Mouse (Mus musculus) small intestine, adult 2 months (tissue): ENCODE measurements around the gene Crat. TPM values are rescaled to one million over a fixed set of nuclear protein-coding genes. Genes with fewer than 3 reads are reported as not detected.

Experiments used
- H3K27ac ChIP-seq: fragments of 200-500 bp; 2 replicates; pipeline ENCODE4 v1.5.1; 2012; ENCODE audit warnings: low read depth, low read length, control low read depth, inconsistent platforms; ENCODE audit not compliant: insufficient read depth
- H3K27me3 ChIP-seq: fragments of 200-500 bp; 2 replicates; pipeline ENCODE4 v1.6.1; 2012; ENCODE audit warnings: mild to moderate bottlenecking, moderate library complexity, low read length, inconsistent platforms; ENCODE audit not compliant: control insufficient read depth, insufficient read depth
- H3K36me3 ChIP-seq: fragments of 200-500 bp; 2 replicates; pipeline ENCODE4 v1.6.1; 2012; ENCODE audit warnings: mild to moderate bottlenecking, low read length, control low read depth, inconsistent platforms; ENCODE audit not compliant: control insufficient read depth, insufficient read depth
- H3K4me1 ChIP-seq: fragments of 200-500 bp; 2 replicates; pipeline ENCODE4 v1.6.1; 2012; ENCODE audit warnings: low read length, inconsistent platforms, mixed read lengths; ENCODE audit not compliant: control insufficient read depth, insufficient read depth, insufficient read length
- H3K4me3 ChIP-seq: fragments of 200-500 bp; 2 replicates; pipeline ENCODE4 v1.5.1; 2012; ENCODE audit warnings: low read depth, mild to moderate bottlenecking, control low read depth, inconsistent platforms, low read length, moderate library complexity
- CTCF ChIP-seq: fragments of 200-500 bp; IDR thresholded peaks from 2 replicates; pipeline ENCODE4 v1.5.1; 2012; ENCODE audit warnings: low read depth, mild to moderate bottlenecking, control low read depth, inconsistent platforms, low read length, moderate library complexity, mixed read lengths; ENCODE audit not compliant: insufficient replicate concordance, insufficient read length; ENCODE audit errors: extremely low read depth
- POLR2A ChIP-seq: fragments of 200-500 bp; IDR thresholded peaks from 2 replicates; pipeline ENCODE4 v1.6.1; 2012; ENCODE audit warnings: low read depth, mild to moderate bottlenecking, control low read depth, inconsistent platforms, low read length, moderate library complexity
- WGBS: fragments of 180-500 bp; shearing (Covaris S2); methylation state at CpG from one replicate; pipeline ENCODE4 v1.1.7; 2018; 5-methylcytosine and 5-hydroxymethylcytosine counted together
- polyA plus RNA-seq: library from polyadenylated mRNA; depleted of rRNA; stranded (reverse); fragments of >200 nt; gene quantifications from 2 replicates; pipeline ENCODE4 v1.2.3, GENCODE M21; 2012

The Crat gene
- polyA plus RNA-seq, 1 experiment, result 176 TPM

DNA sequence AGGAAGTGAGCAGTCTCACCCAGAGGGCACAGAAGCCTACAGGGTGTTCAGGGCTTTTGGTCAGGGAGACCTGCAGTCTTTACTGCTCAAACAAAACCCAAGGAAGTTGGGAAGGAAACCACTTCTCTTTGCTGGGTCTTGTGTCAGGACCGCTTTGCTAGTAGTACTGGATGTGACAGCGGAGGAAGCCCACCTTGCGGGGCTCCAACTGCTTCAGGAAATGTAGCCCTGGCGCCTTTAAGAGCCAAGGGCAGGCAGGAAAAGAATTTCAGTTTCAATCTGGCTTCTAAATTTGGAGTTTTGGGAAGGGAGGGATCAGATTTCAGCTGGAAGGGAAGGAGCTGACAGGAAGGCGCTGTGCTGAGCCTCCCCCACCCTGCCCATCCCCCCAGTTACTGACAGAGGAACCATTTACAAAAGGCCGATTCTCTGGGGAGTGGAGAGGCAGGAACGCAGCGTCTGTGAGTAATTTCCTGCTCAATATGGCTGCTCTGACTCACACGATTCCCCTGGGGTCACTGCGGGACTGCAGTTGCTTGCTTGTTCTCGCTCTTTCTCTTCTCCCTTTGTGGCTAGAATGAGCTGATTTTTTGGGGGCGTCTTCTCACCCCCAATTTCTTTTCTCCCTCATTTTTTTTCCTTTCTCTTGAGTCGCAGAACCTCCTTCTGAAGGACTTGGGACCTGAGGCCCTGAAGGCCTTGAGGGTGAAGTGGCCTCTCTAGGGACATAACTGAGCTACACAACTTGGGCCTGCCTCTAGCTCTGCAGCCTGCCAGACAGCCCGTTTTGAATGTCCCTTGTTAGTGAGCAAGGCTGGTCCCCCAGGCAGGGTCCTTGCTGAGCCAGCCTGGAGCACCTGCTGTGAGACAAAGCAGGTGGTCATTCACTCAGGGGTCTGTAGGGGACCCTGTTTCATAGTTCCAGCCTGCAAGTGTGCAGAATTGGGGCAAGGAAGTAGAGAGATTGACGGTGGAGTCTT, 26.2 kb upstream of the Crat start:
- Histone ChIP-seq H3K36me3 (peaks cover 50% of the 10 kb centered on the region), H3K4me1 (peaks cover 18% of the 10 kb centered on the region)
- TF ChIP-seq CTCF (no peak), POLR2A (no peak)

DNA sequence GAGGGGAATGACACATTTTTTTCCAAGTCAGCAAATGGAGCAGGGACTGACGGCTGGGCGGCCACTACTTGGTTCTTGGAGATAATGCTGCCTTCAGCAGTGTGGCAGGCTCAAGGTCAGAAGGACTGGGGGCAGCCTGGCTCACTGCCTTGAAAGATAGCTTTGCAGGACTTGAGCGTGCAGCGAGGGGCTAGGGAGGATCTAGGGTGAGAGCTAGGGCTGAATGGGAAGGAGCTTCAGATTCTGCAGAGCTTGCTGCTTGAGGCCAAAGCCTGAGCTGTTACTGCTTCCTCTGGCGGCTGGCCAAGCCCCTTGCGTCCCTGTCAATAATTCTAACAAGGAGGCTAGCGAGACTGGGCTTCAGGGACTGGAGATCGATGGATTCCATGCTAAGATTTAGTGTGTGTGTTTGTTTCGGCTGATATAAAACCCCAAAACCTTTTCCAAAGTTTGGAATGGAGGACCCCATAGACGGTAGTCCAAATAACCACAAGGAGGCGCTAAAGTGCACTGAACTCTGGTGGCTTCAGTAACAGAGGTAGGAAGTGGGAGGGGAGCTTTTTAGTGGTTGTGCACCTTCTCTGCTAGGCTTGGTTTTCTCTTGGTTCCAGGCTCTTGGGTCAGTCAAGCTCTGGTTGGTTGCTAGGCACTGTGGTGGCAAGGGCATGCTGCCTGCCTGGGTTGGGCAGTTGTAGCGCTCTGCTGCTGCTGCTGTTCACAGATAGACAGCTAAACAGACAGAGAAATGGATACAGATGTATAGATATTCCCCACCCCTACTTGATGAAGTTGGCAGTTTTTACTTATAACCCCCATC, 25.3 kb upstream of the Crat start:
- TF ChIP-seq CTCF (peak; percentile 43; the same call in 1 of the 2 replicates), POLR2A (no peak)
- Histone ChIP-seq H3K27me3 (no peaks in the 10 kb centered on the region), H3K4me1 (peaks cover 21% of the 10 kb centered on the region), H3K36me3 (peaks cover 45% of the 10 kb centered on the region), H3K27ac (peak overlapping the region; percentile 95), H3K4me3 (no peak overlapping the region)
- WGBS, result 33% methylated on average over 12 of the region's 12 CpGs

More for the DNA sequence above, 26.2 kb upstream of the Crat start:
- WGBS, result 46% methylated on average over 15 of the region's 15 CpGs
- Histone ChIP-seq H3K27me3 (no peaks in the 10 kb centered on the region), H3K4me3 (peak overlapping the region; percentile 54), H3K27ac (peak overlapping the region; percentile 95)

DNA sequence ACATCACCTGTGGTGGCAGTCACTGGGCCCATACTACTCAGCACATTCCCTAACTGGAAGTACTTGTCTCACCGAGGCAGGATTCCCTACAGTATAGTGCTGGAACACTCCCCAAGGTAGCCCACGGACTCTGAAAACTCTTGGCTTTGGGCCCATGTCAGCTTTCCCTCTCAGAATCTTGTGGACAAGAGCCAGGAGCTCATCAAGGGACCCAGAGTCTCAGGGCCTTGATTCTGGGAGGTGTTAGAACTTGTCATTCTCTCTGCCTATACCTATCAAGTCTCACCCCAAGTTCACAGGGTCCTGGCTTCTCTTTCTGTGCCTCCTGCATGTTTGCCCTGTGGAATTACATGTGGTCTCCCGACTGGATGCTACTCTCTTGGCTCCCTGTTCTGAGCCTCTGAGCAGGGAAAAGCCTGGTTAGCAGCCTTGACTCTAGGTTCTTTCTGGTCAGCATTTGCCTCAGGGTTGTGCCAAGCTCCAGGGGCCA, 24.6 kb upstream of the Crat start:
- Histone ChIP-seq H3K4me1 (peaks cover 20% of the 10 kb centered on the region), H3K4me3 (no peak overlapping the region), H3K27ac (peak overlapping the region; percentile 95), H3K36me3 (peaks cover 44% of the 10 kb centered on the region), H3K27me3 (no peaks in the 10 kb centered on the region)
- 44% methylated on average over 3 of the region's 3 CpGs for WGBS
- TF ChIP-seq POLR2A (no peak), CTCF (no peak)

DNA sequence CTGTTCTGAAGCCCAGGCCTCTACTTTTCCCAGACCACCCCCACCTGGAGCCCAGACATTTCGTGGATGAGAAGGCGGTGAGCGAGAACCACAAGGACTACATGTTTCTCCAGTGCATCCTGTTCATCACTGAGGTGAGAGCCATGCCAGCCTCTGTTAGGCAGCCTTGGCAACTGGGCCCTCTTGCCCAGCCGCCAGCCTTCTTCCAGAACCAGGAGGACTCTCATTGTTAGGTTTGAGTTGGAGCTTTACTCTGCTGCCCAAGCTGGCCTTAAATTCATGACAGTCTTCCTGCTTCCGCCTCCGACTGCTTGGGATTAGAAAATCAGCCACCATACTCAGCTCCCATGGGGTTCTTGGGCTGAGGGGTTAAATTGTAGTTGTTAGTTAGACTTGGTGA, 24.0 kb upstream of the Crat start:
- Histone ChIP-seq H3K4me3 (no peak overlapping the region), H3K36me3 (peaks cover 42% of the 10 kb centered on the region), H3K27me3 (no peaks in the 10 kb centered on the region), H3K27ac (no peak overlapping the region), H3K4me1 (peaks cover 20% of the 10 kb centered on the region)
- no peak for TF ChIP-seq CTCF
- TF ChIP-seq POLR2A, result no peak
- 96% methylated on average over 6 of the region's 6 CpGs for WGBS

DNA sequence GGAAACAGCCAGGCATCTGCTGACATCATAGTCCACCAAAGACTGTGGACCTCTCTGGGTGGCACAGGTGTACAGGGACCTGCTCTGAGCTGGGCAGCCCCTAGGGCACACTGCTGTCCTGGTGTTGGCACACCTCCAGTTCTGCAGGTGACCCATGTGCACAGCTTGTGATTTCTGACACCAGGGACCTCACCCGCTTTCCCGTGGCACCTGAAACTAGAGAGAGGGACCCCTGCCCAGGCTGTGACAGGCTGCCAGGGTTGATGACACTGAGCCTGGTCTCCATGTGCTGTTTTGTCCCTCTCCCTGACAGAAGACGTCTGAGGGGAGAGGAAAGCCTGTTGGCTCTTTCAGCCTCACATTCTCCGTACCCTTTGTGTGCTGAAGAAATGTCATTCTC, 22.2 kb upstream of the Crat start:
- Histone ChIP-seq H3K36me3 (peaks cover 41% of the 10 kb centered on the region), H3K27ac (no peak overlapping the region), H3K4me3 (no peak overlapping the region), H3K27me3 (no peaks in the 10 kb centered on the region), H3K4me1 (peaks cover 20% of the 10 kb centered on the region)
- WGBS, result 92% methylated on average over 4 of the region's 4 CpGs
- TF ChIP-seq CTCF, result no peak
- TF ChIP-seq POLR2A, result no peak

DNA sequence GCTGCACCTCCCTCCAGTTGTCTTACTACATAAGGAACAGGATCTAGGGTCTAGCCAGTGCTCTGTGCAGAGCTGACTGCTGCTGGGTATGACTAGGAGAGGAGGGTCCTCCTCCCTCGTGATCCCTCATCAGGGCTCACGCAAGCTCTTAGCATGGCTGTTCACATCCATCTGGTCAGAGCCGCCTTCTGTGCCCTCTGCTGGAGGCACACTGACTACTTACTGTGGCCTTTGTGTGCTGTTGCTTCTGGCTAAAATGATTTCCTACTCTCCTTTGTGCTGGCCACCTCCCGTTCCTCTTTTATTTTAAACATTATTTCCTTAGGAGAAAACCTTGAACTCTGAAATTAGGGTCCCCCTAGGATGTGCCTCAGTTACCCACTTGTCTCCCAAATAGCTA, 21.2 kb upstream of the Crat start:
- no peak for TF ChIP-seq CTCF
- no peak for TF ChIP-seq POLR2A
- Histone ChIP-seq H3K27ac (no peak overlapping the region), H3K27me3 (no peaks in the 10 kb centered on the region), H3K4me3 (no peak overlapping the region), H3K36me3 (peaks cover 49% of the 10 kb centered on the region), H3K4me1 (peaks cover 12% of the 10 kb centered on the region)
- 89% methylated on average over 4 of the region's 4 CpGs for WGBS
